Mouse (Mus musculus) hindbrain, embryonic 10.5 days (tissue): ENCODE measurements at regions not wholly inside any gene's neighbourhood (a gene's known extent, or its start where the extent isn't known, plus 50 kb on each side); places are given as distances from the start of the nearest gene placed in this dataset.

Source experiments
- DNase-seq: peaks from one replicate; pipeline ENCODE4 v3.0.0-alpha.2; 2017; ENCODE audit warnings: low spot score
- H3K27ac ChIP-seq: fragments of 300-500 bp; sonication (generic); 2 replicates; pipeline ENCODE4 v1.5.1; 2016; ENCODE audit warnings: mild to moderate bottlenecking, moderate library complexity
- H3K27me3 ChIP-seq: fragments of 300-500 bp; sonication (generic); 2 replicates; pipeline ENCODE4 v1.6.1; 2016; ENCODE audit warnings: mild to moderate bottlenecking; ENCODE audit not compliant: poor library complexity, insufficient read depth, severe bottlenecking
- H3K36me3 ChIP-seq: fragments of 300-500 bp; sonication (generic); 2 replicates; pipeline ENCODE4 v1.6.1; 2016; ENCODE audit warnings: mild to moderate bottlenecking, moderate library complexity
- H3K4me1 ChIP-seq: fragments of 300-500 bp; sonication (generic); replicated peaks from 2 replicates; pipeline ENCODE4 v1.6.1; 2016; ENCODE audit warnings: mild to moderate bottlenecking
- H3K4me3 ChIP-seq: fragments of 300-500 bp; sonication (generic); 2 replicates; pipeline ENCODE4 v1.5.1; 2016; ENCODE audit warnings: mild to moderate bottlenecking, moderate library complexity
- H3K9me3 ChIP-seq: fragments of 300-500 bp; sonication (generic); 2 replicates; pipeline ENCODE4 v1.6.1; 2016; ENCODE audit warnings: mild to moderate bottlenecking, moderate library complexity
- WGBS: fragments of 180-500 bp; shearing (Covaris S2); methylation state at CpG from one replicate; pipeline ENCODE4 v1.1.7; 2016; 5-methylcytosine and 5-hydroxymethylcytosine counted together

- Histone ChIP-seq H3K4me1 (no peaks in the 10 kb centered on the region), H3K36me3 (no peaks in the 10 kb centered on the region), H3K9me3 (no peaks in the 10 kb centered on the region), H3K4me3 (no peak overlapping the region), H3K27me3 (no peaks in the 10 kb centered on the region), H3K27ac (no peak overlapping the region)
- no peak for DNase-seq
- WGBS: 88% methylated on average over 12 of the region's 12 CpGs
Observed at GRCm38 (mm10) chr1:137587481-137588228, 587.9 kb downstream of the Ptprc start.

DNA sequence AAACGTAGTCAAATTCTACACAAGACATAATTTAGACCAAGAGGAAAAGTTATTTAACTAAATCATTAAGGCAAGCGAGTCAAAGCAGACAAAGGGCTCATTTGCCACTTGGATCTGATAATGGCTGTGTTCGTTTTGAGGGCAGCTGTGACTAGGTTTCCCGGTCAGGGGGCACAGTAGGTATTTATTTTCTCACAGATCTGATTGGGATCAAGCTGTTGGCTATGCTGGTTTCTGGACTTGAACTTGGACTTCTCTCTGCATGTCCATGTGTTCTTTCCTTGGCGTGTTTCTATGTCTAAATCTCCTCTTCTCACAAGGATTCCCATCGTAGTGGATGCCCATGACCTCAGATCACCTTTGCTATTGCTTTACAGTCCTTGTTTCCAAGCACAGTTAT is 590.8 kb downstream of the Ptprc start:
- WGBS: 83% methylated on average over 6 of the region's 6 CpGs
- H3K4me3 ChIP-seq: no peak overlapping the region
- H3K27ac ChIP-seq: no peak overlapping the region
- no peaks in the 10 kb centered on the region for H3K36me3 ChIP-seq
- DNase-seq: no peak
- H3K4me1 ChIP-seq: no peaks in the 10 kb centered on the region
- no peaks in the 10 kb centered on the region for H3K27me3 ChIP-seq
- H3K9me3 ChIP-seq: no peaks in the 10 kb centered on the region

GRCm38 (mm10) chr1:137584104-137584675 is 591.3 kb downstream of the Ptprc start:
- no peaks in the 10 kb centered on the region for H3K4me1 ChIP-seq
- H3K27ac ChIP-seq: no peak overlapping the region
- H3K36me3 ChIP-seq: no peaks in the 10 kb centered on the region
- H3K27me3 ChIP-seq: no peaks in the 10 kb centered on the region
- no peak for DNase-seq
- no peaks in the 10 kb centered on the region for H3K9me3 ChIP-seq
- WGBS: 92% methylated on average over 13 of the region's 13 CpGs
- no peak overlapping the region for H3K4me3 ChIP-seq

DNA sequence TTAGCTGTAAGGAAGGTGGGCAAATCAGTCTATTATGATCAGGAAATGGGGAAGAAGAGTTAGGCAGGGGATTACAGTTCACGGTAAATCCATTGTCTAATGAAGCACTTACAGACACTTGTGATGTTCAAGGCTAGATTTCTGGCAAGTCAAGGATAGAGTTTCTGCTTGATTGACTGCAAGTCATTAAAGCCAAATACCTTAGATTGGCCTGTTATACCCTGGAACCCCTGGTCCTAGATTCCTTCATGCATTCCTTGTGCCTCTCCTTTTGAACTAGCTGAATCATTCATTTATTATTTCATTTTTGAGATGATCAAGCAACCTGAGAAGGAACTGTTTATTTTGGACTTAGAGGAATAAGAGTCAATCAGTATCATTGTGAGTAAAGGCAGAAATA is 597.9 kb downstream of the Ptprc start:
- H3K4me3 ChIP-seq: no peak overlapping the region
- H3K4me1 ChIP-seq: no peaks in the 10 kb centered on the region
- H3K27ac ChIP-seq: no peak overlapping the region
- no peaks in the 10 kb centered on the region for H3K9me3 ChIP-seq
- no peaks in the 10 kb centered on the region for H3K36me3 ChIP-seq
- H3K27me3 ChIP-seq: no peaks in the 10 kb centered on the region
- 92% methylated on average over 1 of the region's 1 CpGs for WGBS
- DNase-seq: no peak

DNA sequence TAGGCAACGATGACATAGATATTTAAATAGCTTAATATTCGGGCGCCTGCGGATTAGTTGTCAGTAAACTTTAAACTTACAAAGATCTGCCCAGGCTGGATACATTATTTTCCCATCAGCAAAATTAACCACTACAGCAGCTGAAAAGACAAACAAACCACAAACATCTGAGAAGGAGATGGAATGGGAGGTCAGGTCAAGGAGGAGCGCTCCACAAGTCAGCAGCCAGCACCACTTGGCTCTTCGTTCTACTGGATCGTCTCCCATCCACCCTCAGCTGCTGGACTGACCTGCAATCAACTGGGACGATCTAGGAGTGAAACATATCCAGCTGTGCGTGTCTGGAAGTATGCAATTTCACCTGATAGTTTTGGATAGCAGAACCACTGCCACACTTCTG is 599.3 kb downstream of the Ptprc start:
- Histone ChIP-seq H3K9me3 (no peaks in the 10 kb centered on the region), H3K4me3 (no peak overlapping the region), H3K4me1 (no peaks in the 10 kb centered on the region), H3K36me3 (no peaks in the 10 kb centered on the region), H3K27ac (no peak overlapping the region), H3K27me3 (no peaks in the 10 kb centered on the region)
- no peak for DNase-seq
- 87% methylated on average over 9 of the region's 9 CpGs for WGBS

- Histone ChIP-seq H3K27ac (no peak overlapping the region), H3K9me3 (no peaks in the 10 kb centered on the region), H3K4me3 (no peak overlapping the region), H3K36me3 (no peaks in the 10 kb centered on the region), H3K27me3 (no peaks in the 10 kb centered on the region), H3K4me1 (no peaks in the 10 kb centered on the region)
- DNase-seq: no peak
Observed at GRCm38 (mm10) chr1:137575380-137575779, 600.1 kb downstream of the Ptprc start.

- Histone ChIP-seq H3K4me3 (no peak overlapping the region), H3K27me3 (no peaks in the 10 kb centered on the region), H3K9me3 (no peaks in the 10 kb centered on the region), H3K4me1 (no peaks in the 10 kb centered on the region), H3K27ac (no peak overlapping the region), H3K36me3 (no peaks in the 10 kb centered on the region)
- WGBS: 85% methylated on average over 6 of the region's 6 CpGs
- no peak for DNase-seq
Observed at GRCm38 (mm10) chr1:137571905-137572865, 603.3 kb downstream of the Ptprc start.

GRCm38 (mm10) chr1:137571190-137571904 is 604.2 kb downstream of the Ptprc start:
- Histone ChIP-seq H3K27ac (no peak overlapping the region), H3K4me3 (no peak overlapping the region), H3K4me1 (no peaks in the 10 kb centered on the region), H3K27me3 (no peaks in the 10 kb centered on the region), H3K9me3 (no peaks in the 10 kb centered on the region), H3K36me3 (no peaks in the 10 kb centered on the region)
- no peak for DNase-seq
- 72% methylated on average over 4 of the region's 4 CpGs for WGBS

DNA sequence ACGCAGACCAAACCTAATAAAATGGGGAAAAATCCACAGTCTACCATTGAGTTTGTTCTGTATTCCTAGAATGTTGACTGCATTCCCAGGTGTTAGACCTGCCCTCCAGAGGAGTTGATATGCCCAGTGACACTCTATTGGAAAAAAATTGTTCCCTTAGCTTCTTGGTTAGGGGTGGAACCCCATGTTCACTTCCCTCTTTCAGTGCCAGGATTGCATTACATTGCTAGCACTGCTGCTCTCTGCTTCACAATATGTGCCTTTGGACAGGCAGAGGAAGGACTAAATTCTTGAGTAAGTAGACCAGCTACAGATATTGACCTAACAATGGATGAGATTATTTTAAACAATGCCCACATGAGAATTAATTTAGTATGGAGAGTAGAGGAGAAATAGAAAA is 607.3 kb upstream of the Nr5a2 start:
- DNase-seq: no peak

DNA sequence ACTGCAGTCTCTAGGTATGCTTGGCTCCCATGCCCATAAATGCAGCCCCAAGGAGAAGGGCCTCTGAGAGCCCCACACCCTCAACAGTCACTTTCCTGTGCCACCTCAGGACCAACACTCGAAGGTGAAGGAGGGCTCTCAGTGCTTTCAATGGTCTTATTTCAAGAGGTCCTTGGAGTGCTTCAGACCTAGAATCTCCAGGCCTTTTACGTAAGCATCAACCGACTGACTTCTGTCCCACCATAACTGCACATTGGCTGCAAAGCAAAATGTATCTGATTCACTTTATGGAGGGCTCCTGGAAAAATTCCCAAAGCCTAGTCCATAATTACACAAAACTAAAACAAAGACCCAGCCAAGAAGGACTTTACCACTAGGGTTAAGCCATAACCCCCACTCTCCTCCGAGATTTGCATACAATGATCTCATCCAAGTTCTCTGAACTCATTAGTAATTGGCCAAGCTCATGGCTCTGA is 605.4 kb upstream of the Nr5a2 start:
- Histone ChIP-seq H3K4me1 (no peaks in the 10 kb centered on the region), H3K9me3 (no peaks in the 10 kb centered on the region), H3K4me3 (no peak overlapping the region), H3K36me3 (no peaks in the 10 kb centered on the region), H3K27ac (no peak overlapping the region), H3K27me3 (no peaks in the 10 kb centered on the region)
- no peak for DNase-seq
- WGBS: 87% methylated on average over 4 of the region's 4 CpGs

More for the DNA sequence above, 607.3 kb upstream of the Nr5a2 start:
- H3K27me3 ChIP-seq: no peaks in the 10 kb centered on the region
- 97% methylated on average over 1 of the region's 1 CpGs for WGBS
- no peaks in the 10 kb centered on the region for H3K36me3 ChIP-seq
- no peak overlapping the region for H3K27ac ChIP-seq
- no peaks in the 10 kb centered on the region for H3K9me3 ChIP-seq
- no peaks in the 10 kb centered on the region for H3K4me1 ChIP-seq
- no peak overlapping the region for H3K4me3 ChIP-seq

GRCm38 (mm10) chr1:137561686-137562085 is 601.4 kb upstream of the Nr5a2 start:
- no peak overlapping the region for H3K4me3 ChIP-seq
- no peak overlapping the region for H3K27ac ChIP-seq
- no peaks in the 10 kb centered on the region for H3K4me1 ChIP-seq
- WGBS: 85% methylated on average over 3 of the region's 3 CpGs
- no peaks in the 10 kb centered on the region for H3K9me3 ChIP-seq
- DNase-seq: no peak
- H3K27me3 ChIP-seq: no peaks in the 10 kb centered on the region
- H3K36me3 ChIP-seq: no peaks in the 10 kb centered on the region

GRCm38 (mm10) chr1:137560389-137561268 is 600.4 kb upstream of the Nr5a2 start:
- 70% methylated on average over 11 of the region's 11 CpGs for WGBS
- no peaks in the 10 kb centered on the region for H3K27me3 ChIP-seq
- no peaks in the 10 kb centered on the region for H3K4me1 ChIP-seq
- H3K36me3 ChIP-seq: no peaks in the 10 kb centered on the region
- H3K27ac ChIP-seq: no peak overlapping the region
- no peaks in the 10 kb centered on the region for H3K9me3 ChIP-seq
- no peak for DNase-seq
- H3K4me3 ChIP-seq: no peak overlapping the region
